Mouse (Mus musculus) gastrocnemius, adult 8-10 months (tissue): ENCODE results near the gene Sdc4. TPM values are rescaled to one million over a fixed set of nuclear protein-coding genes. Genes with fewer than 3 reads are reported as not detected.

Source experiments
- DNase-seq, 2 experiments: peaks; one replicate each; pipeline ENCODE4 v3.0.0; 2022; ENCODE audit warnings: low spot score in 2 of 2
- total RNA-seq, 4 experiments: library from RNA; stranded (reverse); gene quantifications; 2 replicates each; pipeline ENCODE4 v1.2.4; 2022

Gene Sdc4
- total RNA-seq, 4 experiments from 2014 or later, result 23.9 to 58.8 (median 34.1) TPM

DNA sequence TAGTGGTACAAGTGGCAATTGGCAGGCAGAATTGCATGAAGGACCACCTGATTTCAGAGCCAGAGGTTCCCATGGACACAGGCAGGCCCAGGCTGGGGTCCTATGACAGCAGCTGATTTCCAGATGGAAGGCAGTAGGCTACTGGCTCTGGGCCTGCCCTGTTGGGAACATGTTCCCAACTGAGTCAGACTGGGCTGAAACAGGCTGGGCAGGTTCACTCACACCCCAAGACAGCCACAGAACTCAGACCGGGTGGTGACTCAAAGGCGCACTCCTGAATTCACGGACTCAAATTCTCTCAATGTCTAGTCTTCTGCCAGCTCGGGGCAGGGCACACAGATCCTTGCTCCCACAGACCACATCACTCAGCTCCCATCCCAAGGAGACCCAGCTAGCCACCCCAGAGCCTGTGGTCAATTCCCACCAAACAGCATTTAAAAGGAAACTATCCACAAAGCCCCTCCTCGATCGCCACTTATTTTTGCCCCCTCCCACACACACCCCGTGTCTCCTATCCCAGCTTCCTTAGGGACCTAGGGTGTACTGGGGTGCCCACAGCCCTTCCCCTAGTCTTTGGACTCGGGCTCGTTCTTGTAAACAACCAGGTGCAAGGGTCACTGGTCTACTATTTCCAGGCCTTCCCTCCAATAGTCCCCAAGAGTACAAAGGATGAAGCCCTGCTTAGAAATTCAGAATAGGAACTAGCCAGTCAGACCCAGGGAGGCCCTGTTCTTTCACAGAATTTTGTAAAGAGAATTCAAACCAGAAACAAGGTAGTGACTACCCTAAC is 11.8 kb downstream of the Sdc4 start:
- DNase-seq, result no peak

DNA sequence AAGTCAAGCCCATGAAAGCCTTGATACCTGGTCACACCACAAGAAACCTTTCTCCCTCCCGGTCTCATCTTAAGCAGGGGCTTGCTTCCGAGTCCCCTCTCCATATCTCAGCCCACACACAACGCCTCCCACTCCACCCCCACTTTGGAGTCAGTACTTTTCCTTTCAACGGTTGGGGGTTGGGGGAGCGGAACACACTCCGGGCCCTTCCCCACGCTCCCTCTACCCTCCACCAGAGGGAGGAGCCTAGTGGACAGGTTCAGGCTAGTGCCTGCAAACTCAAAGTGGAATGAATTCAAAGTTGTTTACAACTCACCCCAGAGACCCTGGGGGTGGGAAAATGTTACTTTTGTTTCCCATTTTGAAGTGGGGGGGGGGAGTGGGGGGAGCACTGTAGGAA is 13.0 kb downstream of the Sdc4 start:
- no peak for DNase-seq

DNA sequence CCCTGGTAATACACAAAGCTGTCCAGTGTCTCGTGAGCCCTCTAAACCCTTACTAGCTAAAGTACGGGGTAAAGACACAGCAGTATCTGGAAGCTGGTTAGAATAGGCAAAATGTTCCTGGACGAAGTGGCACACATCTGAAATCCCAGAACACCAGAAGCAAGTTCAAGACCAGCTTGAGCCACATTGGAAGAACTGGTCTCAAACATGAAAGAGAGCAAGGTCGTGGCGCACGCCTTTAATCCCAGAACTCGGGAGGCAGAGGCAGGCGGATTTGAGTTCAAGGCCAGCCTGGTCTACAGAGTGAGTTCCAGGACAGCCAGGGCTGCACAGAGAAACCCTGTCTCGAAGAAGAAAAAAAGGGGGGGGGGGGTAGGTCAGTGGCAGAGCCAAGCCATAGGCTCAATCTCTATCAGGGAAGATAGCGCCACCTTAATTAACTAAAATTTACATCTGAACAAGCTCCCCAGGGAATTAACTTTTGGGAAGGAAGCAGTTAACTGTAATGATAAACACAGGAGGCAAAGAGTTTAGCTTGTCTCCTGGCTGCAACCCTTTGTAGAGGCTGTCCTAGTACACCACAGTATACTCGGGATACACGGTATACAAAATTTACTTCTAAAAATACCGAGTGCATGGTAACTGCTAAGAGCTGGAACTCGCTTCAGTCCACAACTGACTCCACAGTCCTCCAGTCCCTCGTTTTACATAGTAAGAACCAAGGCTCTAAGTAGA is 13.6 kb downstream of the Sdc4 start:
- no peak for DNase-seq

DNA sequence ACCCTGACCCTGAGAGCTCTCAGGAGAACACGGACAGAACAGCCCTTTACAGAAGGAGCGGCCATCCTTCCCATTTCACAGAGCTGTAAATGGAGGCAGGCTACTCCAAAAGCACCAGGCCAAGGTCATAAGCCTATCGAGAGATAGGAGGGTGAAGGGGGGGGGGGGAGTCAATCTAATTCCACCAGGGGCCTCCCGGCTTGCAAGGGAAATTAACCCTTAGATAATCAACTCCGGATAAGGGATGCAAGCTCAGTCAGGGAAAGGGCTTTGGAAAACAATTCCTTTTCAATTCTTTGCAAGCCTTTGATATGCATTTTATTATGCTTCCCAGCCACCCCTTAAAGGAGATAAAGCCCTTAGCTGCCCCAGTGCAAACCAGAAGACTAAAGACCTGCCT is 15.2 kb downstream of the Sdc4 start:
- DNase-seq, result no peak

DNA sequence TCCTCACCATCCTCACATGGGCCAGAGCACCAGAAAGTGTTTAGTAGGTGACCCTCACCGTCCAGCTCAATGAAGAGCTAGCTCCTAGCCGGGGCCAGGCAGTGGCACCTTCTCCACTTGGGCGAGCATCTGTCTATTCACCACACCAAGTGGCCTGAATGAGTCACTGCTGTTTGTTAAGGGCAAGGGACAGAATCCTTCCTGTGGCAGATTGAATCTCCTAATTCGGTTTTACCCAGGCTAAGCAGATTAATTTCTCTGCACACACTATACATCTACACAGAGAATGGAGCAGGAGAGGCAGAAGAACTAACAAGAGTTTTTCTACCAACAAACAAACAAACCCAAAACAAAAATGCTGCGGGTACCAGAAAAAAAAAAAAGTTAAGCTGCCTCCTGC is 16.7 kb downstream of the Sdc4 start:
- DNase-seq, result no peak

DNA sequence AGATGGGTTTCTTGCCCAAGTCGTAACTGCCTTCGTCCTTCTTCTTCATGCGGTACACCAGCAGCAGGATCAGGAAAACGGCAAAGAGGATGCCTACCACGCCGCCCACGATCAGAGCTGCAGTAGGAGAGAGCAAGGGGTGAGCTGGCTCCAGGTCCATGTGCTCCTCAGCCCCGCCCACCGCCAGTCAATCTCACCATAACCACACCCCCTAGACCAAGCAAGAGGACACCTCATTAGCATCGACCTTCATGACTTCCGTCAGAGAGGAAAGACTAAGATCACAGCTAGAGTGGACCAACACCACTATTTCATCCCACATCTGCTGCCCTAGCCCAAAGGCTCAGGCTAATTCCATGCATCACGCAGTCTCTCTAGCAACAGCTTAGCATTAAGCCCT is 17.6 kb downstream of the Sdc4 start:
- no peak for DNase-seq

DNA sequence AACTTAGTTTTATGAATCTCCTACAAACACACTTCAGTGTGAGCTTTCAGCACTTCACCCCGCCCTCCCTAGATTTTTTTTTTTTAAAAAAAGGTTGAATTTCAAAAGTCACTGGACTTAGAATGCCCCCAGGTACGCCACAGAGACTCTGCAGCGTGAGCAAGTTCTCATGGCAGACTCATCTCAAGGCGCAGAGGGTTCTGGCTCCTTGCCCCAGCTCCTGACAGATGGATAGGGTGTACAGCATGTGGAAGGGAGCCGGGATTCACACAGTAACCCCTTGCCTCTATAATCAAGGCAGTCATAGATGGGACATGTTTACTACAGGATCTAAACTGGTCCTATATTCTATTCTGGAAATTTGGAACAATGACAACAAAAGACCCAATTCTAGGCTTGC is 18.3 kb downstream of the Sdc4 start:
- DNase-seq, result no peak

DNA sequence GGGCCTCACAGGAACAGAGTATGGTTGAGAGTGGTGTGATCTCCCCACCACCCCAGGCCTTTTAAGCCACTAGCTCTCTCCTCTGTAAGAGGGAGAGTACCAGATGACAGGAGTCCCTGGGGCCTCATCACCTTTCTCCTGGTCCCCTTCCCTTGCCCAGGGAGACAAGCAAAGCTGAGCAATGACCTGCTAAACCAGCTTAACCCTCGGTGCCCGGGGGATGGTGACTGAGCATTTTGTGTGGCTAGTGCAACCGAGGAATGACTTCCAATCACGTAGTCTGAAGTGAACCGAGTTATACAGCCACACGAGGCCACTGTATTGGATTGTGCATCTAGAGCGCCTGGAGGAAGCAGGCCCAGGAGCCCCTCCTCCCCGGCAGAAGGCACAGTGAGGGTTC is 19.3 kb downstream of the Sdc4 start:
- no peak for DNase-seq

DNA sequence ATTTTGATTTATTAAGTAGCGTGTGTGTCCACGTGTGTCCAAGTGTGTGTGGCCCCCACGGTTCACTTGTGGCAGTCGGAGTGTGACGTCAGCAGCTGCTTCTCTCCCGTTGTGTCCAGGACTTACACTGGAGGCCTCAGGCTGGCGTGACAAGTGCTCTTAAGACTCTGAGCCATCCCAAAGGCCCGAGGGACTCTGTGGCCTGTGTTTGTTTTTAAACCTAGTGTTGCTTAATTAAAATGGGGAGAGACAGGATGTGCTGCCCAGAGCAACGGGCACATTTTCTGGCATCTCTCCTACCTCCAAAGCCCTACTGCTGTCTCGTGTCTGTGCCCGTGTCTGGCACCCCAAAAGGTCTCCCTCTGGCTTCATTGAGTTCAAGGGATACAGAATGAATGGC is 20.2 kb downstream of the Sdc4 start:
- no peak for DNase-seq

DNA sequence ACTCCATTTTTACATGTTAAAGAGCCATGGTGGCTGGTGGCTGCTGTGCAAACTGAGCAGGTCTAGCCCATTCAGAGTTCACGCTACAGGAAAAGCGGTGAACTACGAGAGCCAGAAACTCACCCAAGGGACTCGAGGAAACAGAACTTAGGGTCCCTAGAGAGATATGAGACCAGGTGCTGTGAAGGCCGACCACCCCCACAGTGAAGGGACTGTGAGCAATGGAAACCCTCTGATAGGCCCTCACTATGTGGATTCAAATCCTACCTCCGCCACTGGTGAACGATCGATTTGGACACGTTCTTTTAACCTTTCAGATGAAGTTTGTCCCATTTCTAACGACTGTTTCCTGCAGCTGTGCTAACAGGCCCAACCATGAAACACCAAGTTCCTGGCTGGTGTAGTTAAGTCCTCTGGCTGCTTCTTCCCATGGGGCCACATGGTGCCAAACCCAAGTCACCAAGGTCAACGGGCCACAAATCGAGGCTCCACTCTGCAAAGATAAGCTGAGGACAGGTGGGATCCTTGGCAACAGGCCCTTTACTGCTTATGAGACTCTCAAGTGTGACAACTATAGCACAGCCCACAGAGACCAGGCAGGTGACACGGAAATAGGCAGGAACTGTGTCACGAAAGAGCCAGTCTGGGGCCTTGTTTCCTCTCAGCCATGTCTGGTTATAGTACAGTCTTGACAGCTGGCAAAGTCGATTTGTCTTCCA is 20.9 kb downstream of the Sdc4 start:
- DNase-seq, result no peak

DNA sequence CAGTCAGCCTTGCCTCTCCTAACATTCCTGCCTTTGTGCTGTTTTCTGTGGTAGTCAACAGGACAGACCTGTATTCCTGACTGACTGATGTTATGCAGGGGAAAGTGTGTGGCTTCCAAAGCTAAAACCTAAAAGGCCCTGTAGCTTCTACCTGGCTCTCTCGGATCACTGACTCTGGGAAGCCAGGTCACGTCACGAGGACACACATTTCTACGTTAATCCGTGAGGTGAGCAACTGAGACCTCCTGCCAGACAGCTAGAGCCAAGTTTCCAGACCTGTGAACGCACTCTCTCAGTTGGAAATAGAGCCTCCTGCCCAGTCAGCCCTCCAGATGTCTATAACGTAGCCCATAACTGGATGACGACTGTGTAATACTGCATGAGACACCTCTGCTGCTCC is 21.7 kb downstream of the Sdc4 start:
- no peak for DNase-seq

DNA sequence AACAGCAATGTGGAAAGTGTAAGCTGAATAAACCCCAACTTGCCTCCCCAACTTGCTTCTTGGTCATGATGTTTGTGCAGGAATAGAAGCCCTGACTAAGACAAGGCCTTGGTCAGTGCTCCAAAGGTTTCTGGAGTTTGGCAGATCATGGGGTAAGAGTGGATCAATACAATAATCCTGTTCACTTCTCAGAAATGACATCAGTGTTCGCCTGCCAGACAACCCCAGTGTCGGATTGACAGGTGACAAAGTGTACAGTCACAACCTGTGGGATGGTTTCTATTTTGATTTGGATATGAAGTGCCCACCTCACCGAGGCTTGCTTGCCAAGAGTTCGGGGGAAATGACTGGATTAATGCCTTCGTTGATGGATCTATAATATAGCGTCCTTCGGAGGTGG is 22.4 kb downstream of the Sdc4 start:
- DNase-seq, result no peak

DNA sequence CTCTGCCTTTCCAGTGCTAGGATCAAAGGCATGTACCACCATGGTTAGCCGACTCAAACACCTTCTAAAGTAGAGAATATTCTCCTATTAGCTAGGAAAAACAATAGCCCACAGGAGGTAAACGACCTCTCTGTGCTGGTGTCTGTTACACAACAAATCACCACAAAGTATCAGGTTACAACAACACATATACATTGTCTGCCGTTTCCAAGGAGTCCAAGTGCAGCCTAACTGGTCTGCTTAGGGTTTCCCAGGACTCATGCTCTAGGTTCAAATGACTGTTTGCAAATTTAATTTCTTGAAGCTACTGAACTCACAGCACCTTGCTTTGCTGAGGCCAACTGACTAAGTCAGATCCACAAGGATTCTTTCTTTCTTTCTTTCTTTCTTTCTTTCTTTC is 24.2 kb downstream of the Sdc4 start:
- no peak for DNase-seq

DNA sequence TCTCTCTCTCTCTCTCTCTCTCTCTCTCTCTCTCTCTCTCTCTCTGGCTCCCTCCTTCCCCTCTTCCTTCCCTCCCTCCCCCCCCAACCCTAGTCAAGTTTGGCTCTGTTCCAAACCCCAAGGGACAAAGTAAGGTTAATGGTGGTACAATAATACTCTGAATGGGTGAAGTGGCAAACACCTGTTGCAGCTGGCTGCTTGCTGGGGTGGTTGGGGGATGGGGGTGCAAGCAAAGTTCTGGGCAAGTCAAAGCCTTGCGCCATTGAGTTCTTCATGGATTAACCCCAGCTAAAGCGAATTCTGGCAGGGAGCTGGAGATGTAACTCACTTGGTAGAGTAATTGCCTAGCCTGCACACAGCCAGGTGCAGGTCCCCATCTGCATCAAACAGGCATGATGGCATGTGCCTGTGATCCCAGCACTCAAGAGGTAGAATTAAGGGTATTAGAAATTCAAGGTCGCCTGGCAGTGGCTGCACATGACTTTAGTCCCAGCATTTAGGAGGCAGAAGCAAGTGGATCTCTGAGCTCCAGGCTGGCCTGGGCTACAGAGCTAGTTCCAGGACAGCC is 25.3 kb downstream of the Sdc4 start:
- DNase-seq, result no peak

DNA sequence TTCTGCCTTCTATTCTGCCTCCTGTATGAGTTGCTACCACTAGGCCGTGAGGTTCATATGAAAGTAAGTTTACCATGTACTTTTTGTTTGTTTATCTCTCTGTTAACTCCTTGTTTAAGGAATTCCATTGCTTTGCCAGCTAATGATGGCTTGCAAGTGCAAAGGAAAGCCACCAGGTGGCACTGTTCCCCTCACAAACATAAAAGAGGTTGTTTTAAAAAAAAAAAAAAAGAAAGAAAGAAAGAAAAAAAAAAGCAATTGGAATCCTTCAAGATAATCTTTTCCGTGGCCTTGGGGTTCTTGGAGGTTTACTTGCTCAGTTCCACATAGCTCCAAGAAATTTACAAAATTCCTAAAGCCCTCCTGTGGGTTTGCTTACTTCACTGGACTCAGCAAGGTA is 26.5 kb downstream of the Sdc4 start:
- no peak for DNase-seq

DNA sequence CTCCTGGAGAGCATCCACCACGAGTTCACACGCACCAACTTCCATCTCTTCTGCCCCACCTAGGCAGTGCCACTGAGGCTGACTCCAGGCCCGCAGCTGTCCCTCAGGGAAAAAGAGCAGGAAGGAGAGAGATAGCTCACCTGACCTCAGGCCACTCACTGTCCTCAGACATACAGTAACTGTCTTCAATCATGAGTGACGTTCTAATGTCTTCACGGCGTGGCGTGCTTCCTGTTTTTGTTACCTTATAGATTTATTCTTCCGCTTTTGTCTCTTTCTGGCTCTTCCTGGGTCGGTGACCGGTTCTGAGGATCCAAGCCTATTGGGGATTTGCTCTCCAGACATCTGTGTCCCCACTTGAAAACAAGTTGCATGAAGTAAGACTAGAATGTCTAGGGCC is 29.1 kb downstream of the Sdc4 start:
- no peak for DNase-seq

DNA sequence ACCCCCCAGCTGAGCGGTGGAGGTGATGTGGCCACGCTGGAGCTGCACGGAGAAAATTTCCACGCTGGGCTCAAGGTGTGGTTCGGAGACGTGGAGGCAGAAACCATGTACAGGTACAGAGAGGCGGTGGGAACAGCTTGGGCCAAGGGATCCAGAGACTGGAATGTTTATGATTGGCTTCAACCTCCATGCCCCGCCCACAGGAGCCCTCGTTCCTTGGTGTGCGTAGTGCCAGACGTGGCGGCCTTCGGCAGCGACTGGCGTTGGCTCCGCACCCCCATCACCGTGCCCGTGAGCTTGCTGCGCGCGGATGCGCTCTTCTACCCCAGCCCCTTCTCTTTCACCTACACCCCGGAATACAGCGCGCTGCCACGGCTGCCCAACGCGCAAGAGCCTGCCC is 29.5 kb downstream of the Sdc4 start:
- DNase-seq, result no peak

DNA sequence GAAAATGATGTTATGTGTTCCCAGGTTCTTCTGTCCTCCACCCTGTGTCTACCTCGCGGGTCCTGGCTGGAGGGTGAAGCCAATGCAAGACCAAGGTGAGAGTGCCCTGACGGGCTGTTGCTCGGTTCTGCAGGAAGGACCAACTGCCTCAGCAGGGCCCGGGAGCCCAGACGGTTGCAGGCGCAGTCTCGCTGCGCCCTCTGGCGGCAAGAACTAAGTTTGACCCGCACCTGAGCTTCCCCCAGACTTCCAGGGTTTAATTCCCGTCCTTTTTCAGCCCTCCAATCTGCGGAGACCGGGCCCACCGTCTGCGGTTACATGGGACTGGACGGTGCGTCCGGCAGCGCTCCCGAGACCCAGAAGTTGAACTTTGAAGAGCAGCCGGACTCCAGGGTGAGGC is 36.0 kb downstream of the Sdc4 start:
- DNase-seq, result peak in 1 of 2 experiments; percentile 52

DNA sequence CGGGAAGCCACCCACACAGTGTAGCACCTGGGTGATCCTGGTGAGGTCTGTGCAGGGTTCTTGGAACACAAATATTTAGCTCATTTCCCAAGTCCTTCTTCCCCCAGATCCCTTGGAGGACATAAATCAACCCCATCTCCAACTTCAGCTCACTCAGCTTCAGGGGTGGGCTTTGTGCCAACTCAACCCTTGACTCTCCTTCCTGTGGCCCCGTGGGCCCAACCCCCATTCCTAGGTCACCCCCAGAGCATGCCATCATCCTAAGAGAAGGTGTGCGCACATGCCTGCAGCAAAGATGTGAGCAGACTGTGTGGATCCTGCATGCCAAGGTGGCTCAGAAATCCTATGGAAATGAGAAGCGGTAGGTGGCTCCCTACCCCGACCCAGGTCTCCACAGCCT is 38.2 kb downstream of the Sdc4 start:
- no peak for DNase-seq

DNA sequence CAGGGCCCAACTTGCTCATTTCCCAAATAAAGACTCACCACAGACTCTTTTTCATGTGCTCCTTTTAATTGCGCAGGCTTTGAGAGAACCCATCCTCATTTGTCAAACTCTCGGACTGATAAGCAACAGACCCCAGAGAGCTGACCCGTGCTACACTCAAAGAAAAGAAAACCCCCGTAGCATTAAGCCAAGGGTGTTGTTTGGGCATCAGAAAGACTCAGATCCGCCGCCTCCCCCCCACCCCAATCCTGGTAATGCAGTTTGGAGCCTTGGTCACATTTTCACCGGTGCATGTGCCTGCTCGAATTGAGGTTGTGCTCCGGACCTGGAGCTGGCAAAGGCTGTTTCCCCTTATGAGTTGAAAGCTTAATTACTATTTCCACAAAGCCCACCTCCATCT is 38.6 kb downstream of the Sdc4 start, which contains the start of gene Matn4:
TSS of gene Matn4 (minus strand) at position 101 of the 400 bp plus-strand sequence.
- DNase-seq, result no peak

DNA sequence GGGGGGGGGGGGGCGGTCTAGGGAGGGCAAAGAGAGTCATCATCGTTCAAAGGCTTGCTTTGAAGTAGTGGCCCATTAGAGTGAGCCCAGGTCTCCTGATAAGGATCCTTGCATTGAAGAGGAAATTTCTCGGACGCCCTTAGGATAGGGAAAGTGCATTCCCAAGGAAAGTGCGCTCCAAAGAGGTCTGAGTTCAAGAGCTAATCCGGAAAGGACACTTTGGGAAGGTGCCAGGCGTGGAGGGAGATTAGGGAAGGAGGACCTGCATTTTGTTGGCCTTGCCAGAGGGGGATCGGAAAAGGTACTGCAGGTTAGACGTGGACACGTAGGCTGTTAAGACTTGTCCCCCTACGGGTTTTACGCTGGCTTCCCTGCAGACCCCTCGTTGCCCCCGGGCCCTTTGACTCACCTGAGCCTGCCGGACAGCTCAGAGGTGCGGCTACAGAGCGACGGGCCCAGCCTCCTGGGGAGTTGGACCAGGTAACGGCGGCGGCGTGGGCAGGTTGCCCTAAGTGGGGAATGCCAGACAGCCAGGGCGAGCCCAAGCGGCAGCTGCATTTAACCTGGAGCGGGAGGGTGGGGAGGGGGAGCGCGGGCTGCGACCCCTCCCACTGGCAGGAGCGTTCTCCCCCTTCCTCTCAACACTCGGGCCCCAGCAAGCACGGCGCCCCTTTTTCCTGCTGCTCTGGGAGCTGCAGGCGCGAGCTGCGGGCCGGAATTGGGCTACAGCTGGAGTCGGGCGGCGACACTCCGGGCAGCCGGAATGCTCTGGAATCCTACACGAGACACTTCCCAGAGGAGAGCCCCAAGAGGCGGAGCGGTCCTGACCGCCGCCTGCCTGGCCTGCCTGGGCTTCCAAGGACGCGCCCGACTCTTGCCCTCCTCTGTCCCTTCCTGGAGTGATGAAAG is 39.4 kb downstream of the Sdc4 start:
- no peak for DNase-seq
